Mouse (Mus musculus): ENCODE measurements around the gene Tnik. TPM values are rescaled to one million over a fixed set of nuclear protein-coding genes. Genes with fewer than 3 reads are reported as not detected.

Tnik gene
- polyA plus RNA-seq, 1 experiment from 2014 or later, result 7.1 TPM

- no peaks in the 10 kb centered on the region for H3K9me3 ChIP-seq
- no peak for ATAC-seq (ENCODE audit: insufficient number of reproducible peaks, low FRiP score, low TSS enrichment, low read depth)
- no peaks in the 10 kb centered on the region for H3K27me3 ChIP-seq
- 71% methylated on average over 10 of the region's 10 CpGs for WGBS
- H3K4me2 ChIP-seq, result no peak overlapping the region
- no peaks in the 10 kb centered on the region for H3K4me1 ChIP-seq
- H3K27ac ChIP-seq, result no peak overlapping the region
- H3K4me3 ChIP-seq, result no peak overlapping the region
- H3K36me3 ChIP-seq, result no peaks in the 10 kb centered on the region
- no peak overlapping the region for H3K9ac ChIP-seq
Observed at GRCm38 (mm10) chr3:28543380-28543984, 280.5 kb downstream of the Tnik start.

DNA sequence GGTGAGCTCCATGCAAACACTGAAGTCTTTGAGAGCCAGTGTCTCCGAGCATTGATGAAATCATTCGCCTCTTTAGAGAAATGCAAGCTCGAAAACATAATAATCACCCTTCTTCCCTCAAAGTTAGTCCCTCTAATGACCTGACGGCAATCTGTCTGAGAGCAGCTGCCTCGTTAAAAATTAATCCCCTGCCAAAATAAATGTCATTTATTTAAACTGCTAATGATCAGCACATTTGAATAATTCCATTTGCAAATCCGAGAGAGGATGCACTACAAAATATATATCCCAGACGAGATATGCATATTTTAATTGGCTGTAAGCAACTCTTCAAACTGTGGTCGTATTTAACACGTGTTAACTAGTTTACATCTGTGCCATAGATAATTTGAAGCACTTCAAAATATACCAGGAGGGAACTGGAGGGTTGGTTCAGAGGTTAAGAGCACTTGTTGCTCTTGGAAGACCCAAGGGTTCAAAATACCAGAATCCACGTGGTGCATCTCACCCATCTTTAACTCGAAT lies 281.4 kb downstream of the Tnik start:
- WGBS, result 42% methylated on average over 11 of the region's 11 CpGs
- Histone ChIP-seq H3K9ac (no peak overlapping the region), H3K36me3 (no peaks in the 10 kb centered on the region), H3K4me2 (no peak overlapping the region), H3K4me3 (no peak overlapping the region), H3K27me3 (no peaks in the 10 kb centered on the region), H3K27ac (no peak overlapping the region), H3K4me1 (no peaks in the 10 kb centered on the region), H3K9me3 (no peaks in the 10 kb centered on the region)
- ATAC-seq (ENCODE audit: insufficient number of reproducible peaks, low FRiP score, low TSS enrichment, low read depth), result no peak

GRCm38 (mm10) chr3:28547965-28548730 lies 285.1 kb downstream of the Tnik start:
- no peaks in the 10 kb centered on the region for H3K36me3 ChIP-seq
- H3K9me3 ChIP-seq, result no peaks in the 10 kb centered on the region
- 38% methylated on average over 10 of the region's 10 CpGs for WGBS
- no peak overlapping the region for H3K4me2 ChIP-seq
- H3K9ac ChIP-seq, result no peak overlapping the region
- no peak overlapping the region for H3K4me3 ChIP-seq
- ATAC-seq (ENCODE audit: insufficient number of reproducible peaks, low FRiP score, low TSS enrichment, low read depth), result no peak
- H3K4me1 ChIP-seq, result no peaks in the 10 kb centered on the region
- no peak overlapping the region for H3K27ac ChIP-seq
- no peaks in the 10 kb centered on the region for H3K27me3 ChIP-seq

DNA sequence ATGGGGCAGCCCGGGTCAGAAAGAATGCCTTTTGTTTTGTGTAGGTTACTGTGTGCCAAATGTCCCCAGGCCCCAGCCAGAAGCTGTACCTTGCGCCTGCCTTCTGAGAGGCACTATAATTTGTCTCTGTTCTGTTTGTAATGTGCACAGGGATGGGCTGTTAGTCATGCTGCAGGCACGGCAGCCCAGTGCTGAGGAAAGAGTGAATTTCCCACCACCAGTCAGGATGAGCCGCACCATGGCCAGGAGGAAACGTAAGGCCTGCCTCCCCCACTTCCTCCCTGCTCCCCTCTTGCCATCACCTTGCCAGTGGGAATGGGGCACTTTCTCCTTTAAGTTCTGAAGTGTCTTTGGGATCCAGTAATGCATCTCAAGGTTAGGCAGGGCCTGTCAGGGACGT lies 286.4 kb downstream of the Tnik start:
- Histone ChIP-seq H3K9ac (no peak overlapping the region), H3K27me3 (no peaks in the 10 kb centered on the region), H3K4me1 (no peaks in the 10 kb centered on the region), H3K27ac (no peak overlapping the region), H3K9me3 (no peaks in the 10 kb centered on the region), H3K4me2 (no peak overlapping the region), H3K4me3 (no peak overlapping the region), H3K36me3 (no peaks in the 10 kb centered on the region)
- no peak for ATAC-seq (ENCODE audit: insufficient number of reproducible peaks, low FRiP score, low TSS enrichment, low read depth)
- 43% methylated on average over 6 of the region's 6 CpGs for WGBS

GRCm38 (mm10) chr3:28550497-28551093 lies 287.6 kb downstream of the Tnik start:
- WGBS, result 43% methylated on average over 6 of the region's 6 CpGs
- H3K4me3 ChIP-seq, result no peak overlapping the region
- no peaks in the 10 kb centered on the region for H3K27me3 ChIP-seq
- H3K4me2 ChIP-seq, result no peak overlapping the region
- H3K27ac ChIP-seq, result no peak overlapping the region
- ATAC-seq (ENCODE audit: insufficient number of reproducible peaks, low FRiP score, low TSS enrichment, low read depth), result no peak
- no peak overlapping the region for H3K9ac ChIP-seq
- H3K36me3 ChIP-seq, result no peaks in the 10 kb centered on the region
- H3K9me3 ChIP-seq, result no peaks in the 10 kb centered on the region
- no peaks in the 10 kb centered on the region for H3K4me1 ChIP-seq

DNA sequence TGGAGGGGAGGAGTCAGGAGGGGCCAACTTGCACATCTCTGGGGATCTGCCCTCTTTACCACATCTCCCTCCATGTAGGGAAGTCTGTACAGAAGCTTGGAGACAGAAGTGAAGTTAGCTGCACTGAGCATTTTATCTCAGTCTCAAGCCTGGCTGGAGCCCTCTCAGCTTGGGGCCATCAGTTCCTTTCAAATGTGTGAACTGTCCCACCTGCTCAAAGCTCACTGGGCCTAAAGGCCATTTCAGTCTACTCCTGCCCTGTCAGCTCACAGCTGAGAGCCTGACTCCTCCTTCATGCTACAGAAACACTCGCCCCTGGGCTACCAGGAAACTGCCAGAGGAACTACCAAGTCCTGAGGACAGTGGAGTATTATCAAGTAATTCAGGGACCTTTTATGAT lies 288.7 kb downstream of the Tnik start:
- Histone ChIP-seq H3K36me3 (no peaks in the 10 kb centered on the region), H3K9me3 (no peaks in the 10 kb centered on the region), H3K4me3 (no peak overlapping the region), H3K9ac (no peak overlapping the region), H3K27ac (no peak overlapping the region), H3K27me3 (no peaks in the 10 kb centered on the region), H3K4me1 (no peaks in the 10 kb centered on the region), H3K4me2 (no peak overlapping the region)
- ATAC-seq (ENCODE audit: insufficient number of reproducible peaks, low FRiP score, low TSS enrichment, low read depth), result no peak
- WGBS, result 85% methylated on average over 1 of the region's 1 CpGs

DNA sequence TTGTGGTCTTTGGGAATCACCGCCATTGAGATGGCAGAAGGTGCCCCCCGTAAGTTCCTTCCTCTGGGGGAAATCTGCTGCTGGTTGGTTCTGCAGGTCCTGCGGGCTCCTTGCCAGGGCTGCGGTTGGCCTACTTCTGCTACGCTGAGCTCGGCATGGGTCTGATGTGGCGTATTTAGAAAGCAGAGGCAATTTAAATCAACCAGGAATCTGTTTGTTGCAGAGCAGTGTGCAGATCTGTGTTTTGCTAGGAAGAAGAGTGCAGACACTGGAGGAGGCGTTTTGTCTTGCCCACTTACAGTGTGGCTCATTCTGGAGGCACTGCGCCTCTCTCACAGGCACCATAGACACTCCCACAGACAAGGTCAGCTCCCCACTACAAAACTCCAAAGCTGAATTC lies 291.9 kb downstream of the Tnik start:
- peaks cover 7% of the 10 kb centered on the region for H3K4me1 ChIP-seq
- WGBS, result 76% methylated on average over 9 of the region's 9 CpGs
- no peaks in the 10 kb centered on the region for H3K27me3 ChIP-seq
- H3K9me3 ChIP-seq, result no peaks in the 10 kb centered on the region
- no peak overlapping the region for H3K4me2 ChIP-seq
- H3K27ac ChIP-seq, result no peak overlapping the region
- ATAC-seq (ENCODE audit: insufficient number of reproducible peaks, low FRiP score, low TSS enrichment, low read depth), result no peak
- no peaks in the 10 kb centered on the region for H3K36me3 ChIP-seq
- no peak overlapping the region for H3K9ac ChIP-seq
- H3K4me3 ChIP-seq, result no peak overlapping the region

- no peak overlapping the region for H3K27ac ChIP-seq
- peaks cover 7% of the 10 kb centered on the region for H3K4me1 ChIP-seq
- 58% methylated on average over 7 of the region's 7 CpGs for WGBS
- ATAC-seq (ENCODE audit: insufficient number of reproducible peaks, low FRiP score, low TSS enrichment, low read depth), result no peak
- no peaks in the 10 kb centered on the region for H3K27me3 ChIP-seq
- H3K9me3 ChIP-seq, result no peaks in the 10 kb centered on the region
- no peak overlapping the region for H3K4me3 ChIP-seq
- no peaks in the 10 kb centered on the region for H3K36me3 ChIP-seq
- no peak overlapping the region for H3K9ac ChIP-seq
- H3K4me2 ChIP-seq, result no peak overlapping the region
Observed at GRCm38 (mm10) chr3:28555795-28556570, 293.0 kb downstream of the Tnik start.

- ATAC-seq (ENCODE audit: insufficient number of reproducible peaks, low FRiP score, low TSS enrichment, low read depth), result no peak
- H3K4me3 ChIP-seq, result no peak overlapping the region
- 28% methylated on average over 4 of the region's 4 CpGs for WGBS
- H3K4me2 ChIP-seq, result no peak overlapping the region
- H3K4me1 ChIP-seq, result peaks cover 7% of the 10 kb centered on the region
- H3K9me3 ChIP-seq, result no peaks in the 10 kb centered on the region
- no peak overlapping the region for H3K9ac ChIP-seq
- no peak overlapping the region for H3K27ac ChIP-seq
- H3K36me3 ChIP-seq, result no peaks in the 10 kb centered on the region
- no peaks in the 10 kb centered on the region for H3K27me3 ChIP-seq
Observed at GRCm38 (mm10) chr3:28558328-28558871, 295.4 kb downstream of the Tnik start.

DNA sequence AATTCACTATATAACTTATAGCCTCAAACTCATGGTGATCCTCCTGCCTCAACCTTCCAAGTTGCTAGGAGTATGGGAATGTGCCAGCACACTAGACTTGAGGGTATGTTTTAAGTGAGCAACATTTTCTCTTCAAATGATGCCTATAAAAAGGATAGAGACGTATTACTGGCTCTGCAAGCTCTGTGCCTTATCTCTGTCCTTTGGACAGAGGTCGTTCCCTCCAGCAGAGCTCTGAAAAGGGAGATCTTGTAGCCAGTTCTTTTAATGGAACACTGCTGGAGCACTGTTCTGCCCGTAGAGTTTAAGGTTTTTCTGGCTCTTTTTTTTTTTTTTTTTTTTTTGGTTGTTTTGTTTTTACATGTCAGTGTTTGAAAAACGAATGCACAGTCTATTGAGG lies 298.4 kb downstream of the Tnik start:
- H3K9ac ChIP-seq, result no peak overlapping the region
- ATAC-seq (ENCODE audit: insufficient number of reproducible peaks, low FRiP score, low TSS enrichment, low read depth), result no peak
- H3K36me3 ChIP-seq, result no peaks in the 10 kb centered on the region
- WGBS, result 25% methylated on average over 4 of the region's 4 CpGs
- H3K27me3 ChIP-seq, result no peaks in the 10 kb centered on the region
- no peak overlapping the region for H3K4me2 ChIP-seq
- no peak overlapping the region for H3K4me3 ChIP-seq
- H3K4me1 ChIP-seq, result peaks cover 7% of the 10 kb centered on the region
- no peaks in the 10 kb centered on the region for H3K9me3 ChIP-seq
- H3K27ac ChIP-seq, result no peak overlapping the region

DNA sequence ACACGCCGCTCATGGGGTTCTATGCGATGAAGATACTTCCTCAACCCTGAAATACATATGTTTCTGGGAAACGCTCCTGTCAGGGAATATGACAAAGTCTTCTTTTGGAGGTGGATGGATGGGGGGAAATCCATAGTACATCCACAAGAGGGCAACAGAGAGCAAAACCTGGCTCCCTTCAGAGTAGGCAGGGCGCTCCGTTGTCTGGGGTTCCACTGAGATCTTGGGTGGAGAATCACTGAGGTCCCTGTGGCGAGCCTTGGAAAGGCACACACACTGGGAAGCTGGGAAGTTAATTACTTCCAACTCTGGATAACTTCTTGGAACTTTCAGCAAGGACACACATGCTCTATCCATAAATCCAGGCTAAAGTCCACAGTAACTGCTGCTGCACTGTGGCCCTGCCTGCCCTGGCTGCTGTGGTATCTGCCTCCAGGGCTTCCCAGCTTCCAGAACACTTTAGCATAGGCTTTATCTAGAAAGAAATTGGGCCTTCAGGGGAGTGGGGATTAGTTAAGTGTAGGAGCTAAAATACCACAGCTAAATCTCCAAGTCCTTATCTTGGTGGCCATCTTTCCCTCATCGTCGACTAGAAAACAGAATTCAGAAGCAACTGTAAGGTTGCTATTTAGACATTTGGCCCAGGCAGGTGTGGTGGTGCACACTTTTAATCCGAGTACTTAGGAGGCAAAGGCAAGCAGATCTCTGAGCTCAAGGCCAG lies 299.8 kb downstream of the Tnik start:
- Histone ChIP-seq H3K27ac (no peak overlapping the region), H3K36me3 (no peaks in the 10 kb centered on the region), H3K4me2 (no peak overlapping the region), H3K9ac (no peak overlapping the region), H3K4me1 (peaks cover 7% of the 10 kb centered on the region), H3K4me3 (no peak overlapping the region), H3K9me3 (no peaks in the 10 kb centered on the region), H3K27me3 (no peaks in the 10 kb centered on the region)
- no peak for ATAC-seq (ENCODE audit: insufficient number of reproducible peaks, low FRiP score, low TSS enrichment, low read depth)
- whole genome bisulfite sequencing, result 67% methylated on average over 10 of the region's 10 CpGs

Measured in limb, embryonic 15.5 days (tissue).